Mouse (Mus musculus): ENCODE results near the gene Ppp2r2d.

DNA sequence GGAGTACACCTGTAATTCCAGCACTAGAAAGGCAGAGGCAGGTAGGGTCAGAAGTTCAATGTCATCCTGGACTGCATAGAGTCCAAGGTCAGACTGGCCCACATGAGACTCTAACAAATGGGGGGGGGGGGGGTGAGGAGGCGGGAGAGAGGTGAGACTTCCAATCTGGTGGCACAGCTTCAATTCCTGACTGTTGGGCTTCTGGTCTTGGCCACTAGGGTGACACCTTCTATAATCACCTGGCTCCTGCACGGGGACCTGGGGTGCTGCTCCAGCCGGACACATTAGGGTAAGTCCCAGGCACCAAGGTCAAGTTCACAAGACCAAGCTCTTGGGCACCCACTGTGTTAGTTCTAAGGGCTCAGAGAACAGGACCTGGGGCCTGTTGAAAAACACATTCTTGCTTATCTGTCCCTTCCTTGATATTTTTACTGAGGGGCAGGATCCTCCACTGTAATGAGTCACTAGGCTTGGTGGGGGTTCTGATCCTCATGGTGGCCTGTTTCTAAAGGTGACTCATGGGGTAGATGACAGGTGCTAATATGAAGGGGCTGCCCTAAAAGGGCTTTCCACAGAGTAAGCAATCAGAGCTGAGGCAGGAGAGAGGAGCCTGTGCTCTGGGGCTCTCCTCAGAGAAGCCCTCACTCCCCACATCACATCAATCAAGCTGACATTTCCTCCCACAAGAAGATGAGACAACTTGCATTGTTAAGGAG, 4.3 kb upstream of the Ppp2r2d start:
- TF ChIP-seq CTCF (IDR thresholded peaks at IDR 0.05; ENCODE audit: control insufficient read depth, insufficient read depth, insufficient read length) (no peak), USF1 (IDR thresholded peaks at IDR 0.05; ENCODE audit: low read depth) (no peak), MAX (IDR thresholded peaks at IDR 0.05) (no peak)

All from C2C12 (cell line).